Mouse (Mus musculus): ENCODE measurements at regions not wholly inside any gene's neighbourhood (a gene's known extent, or its start where the extent isn't known, plus 50 kb on each side); places are given as distances from the start of the nearest gene placed in this dataset.
A peak's percentile ranks its signal among the peaks of the same experiment; 100 is the strongest.

- no peak for DNase-seq (ENCODE audit: low spot score in 2 of 2)
These were observed 57.4 kb downstream of the Gm21962 start for GRCm38 (mm10) chr3:137728689-137729088.

GRCm38 (mm10) chr3:137729421-137729820 is 58.1 kb downstream of the Gm21962 start:
- DNase-seq (ENCODE audit: low spot score in 2 of 2): no peak

GRCm38 (mm10) chr3:137737222-137737800 is 66.0 kb downstream of the Gm21962 start:
- DNase-seq (ENCODE audit: low spot score in 2 of 2): no peak

GRCm38 (mm10) chr3:137741528-137741927 is 70.2 kb downstream of the Gm21962 start:
- DNase-seq (ENCODE audit: low spot score in 2 of 2): no peak

- no peak for DNase-seq (ENCODE audit: low spot score in 2 of 2)
These were observed 70.8 kb downstream of the Gm21962 start for GRCm38 (mm10) chr3:137742119-137742518.

GRCm38 (mm10) chr3:137751732-137752260 is 80.5 kb downstream of the Gm21962 start:
- no peak for DNase-seq (ENCODE audit: low spot score in 2 of 2)

- DNase-seq (ENCODE audit: low spot score in 2 of 2): peak; percentile 30 to 72
These were observed 81.3 kb downstream of the Gm21962 start for GRCm38 (mm10) chr3:137752447-137753256.

- DNase-seq (ENCODE audit: low spot score in 2 of 2): no peak
These were observed 81.9 kb downstream of the Gm21962 start for GRCm38 (mm10) chr3:137753257-137753654.

GRCm38 (mm10) chr3:137755391-137755790 is 84.1 kb downstream of the Gm21962 start:
- DNase-seq (ENCODE audit: low spot score in 2 of 2): no peak

GRCm38 (mm10) chr3:137762213-137762884 is 91.0 kb downstream of the Gm21962 start:
- no peak for DNase-seq (ENCODE audit: low spot score in 2 of 2)

GRCm38 (mm10) chr3:137763406-137763805 is 92.1 kb downstream of the Gm21962 start:
- DNase-seq (ENCODE audit: low spot score in 2 of 2): no peak

GRCm38 (mm10) chr3:137768627-137769026 is 95.7 kb upstream of the H2afz start:
- no peak for DNase-seq (ENCODE audit: low spot score in 2 of 2)

GRCm38 (mm10) chr3:137775076-137775849 is 89.0 kb upstream of the H2afz start:
- no peak for DNase-seq (ENCODE audit: low spot score in 2 of 2)

GRCm38 (mm10) chr3:137778113-137778512 is 86.2 kb upstream of the H2afz start:
- DNase-seq (ENCODE audit: low spot score in 2 of 2): peak in 1 of 2 experiments; percentile 37

- no peak for DNase-seq (ENCODE audit: low spot score in 2 of 2)
These were observed 84.3 kb upstream of the H2afz start for GRCm38 (mm10) chr3:137780029-137780428.

GRCm38 (mm10) chr3:137782836-137783235 is 81.5 kb upstream of the H2afz start:
- no peak for DNase-seq (ENCODE audit: low spot score in 2 of 2)

- no peak for DNase-seq (ENCODE audit: low spot score in 2 of 2)
These were observed 80.1 kb upstream of the H2afz start for GRCm38 (mm10) chr3:137783937-137784911.

- no peak for DNase-seq (ENCODE audit: low spot score in 2 of 2)
These were observed 79.1 kb upstream of the H2afz start for GRCm38 (mm10) chr3:137785224-137785623.

- DNase-seq (ENCODE audit: low spot score in 2 of 2): no peak
These were observed 78.4 kb upstream of the H2afz start for GRCm38 (mm10) chr3:137785871-137786270.

- DNase-seq (ENCODE audit: low spot score in 2 of 2): no peak
These were observed 74.6 kb upstream of the H2afz start for GRCm38 (mm10) chr3:137789671-137790070.

All from spleen, postnatal 10 days (tissue).